Mouse (Mus musculus) cortical plate, adult 2 months (tissue): ENCODE measurements at regions not wholly inside any gene's neighbourhood (a gene's known extent, or its start where the extent isn't known, plus 50 kb on each side); places are given as distances from the start of the nearest gene placed in this dataset.

ENCODE experiments used
- CTCF ChIP-seq: fragments of 200-500 bp; IDR thresholded peaks from 2 replicates; pipeline ENCODE4 v1.5.1; 2011; ENCODE audit warnings: mild to moderate bottlenecking, control low read depth, low read length; ENCODE audit not compliant: insufficient read depth; ENCODE audit errors: extremely low read depth
- POLR2A ChIP-seq: fragments of 200-500 bp; IDR thresholded peaks from 2 replicates; pipeline ENCODE4 v1.6.1; 2011; ENCODE audit warnings: mild to moderate bottlenecking, low read length, control low read depth; ENCODE audit not compliant: insufficient read depth; ENCODE audit errors: extremely low read depth

DNA sequence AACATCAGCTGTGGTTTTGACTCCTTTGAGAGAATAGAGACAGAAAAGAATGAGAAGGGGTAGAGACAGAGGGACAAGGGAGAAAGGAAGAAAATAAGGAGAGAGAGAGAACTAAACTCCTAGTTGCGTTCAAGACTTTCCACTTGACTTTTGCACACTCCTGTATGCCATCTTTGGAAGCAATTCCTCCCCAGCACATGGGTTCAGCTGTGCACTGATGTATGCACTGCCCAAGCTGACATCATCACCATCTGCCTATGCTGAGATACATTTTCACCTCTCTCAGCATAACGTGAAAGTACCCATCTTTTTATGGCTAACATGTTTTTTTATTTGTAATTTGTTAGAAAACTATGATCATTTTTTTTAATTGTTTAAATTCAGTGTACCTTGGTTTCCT lies 214.2 kb upstream of the Robo2 start:
- TF ChIP-seq POLR2A = no peak
- TF ChIP-seq CTCF = no peak
